Mouse (Mus musculus) hindbrain, embryonic 13.5 days (tissue): ENCODE measurements around the gene Cfdp1. TPM values are rescaled to one million over a fixed set of nuclear protein-coding genes. Genes with fewer than 3 reads are reported as not detected.
A peak's percentile ranks its signal among the peaks of the same experiment; 100 is the strongest.

Source experiments
- ATAC-seq: fragments of 200-750 bp; cut with Nextera tagmentation; 2 replicates; pipeline ENCODE4 v1.8.0; 2017; ENCODE audit warnings: moderate TSS enrichment; ENCODE audit not compliant: low FRiP score
- H3K27ac ChIP-seq: fragments of 300-500 bp; sonication (generic); 2 replicates; pipeline ENCODE4 v1.5.1; 2015; ENCODE audit warnings: inconsistent platforms, mild to moderate bottlenecking, moderate library complexity
- H3K27me3 ChIP-seq: fragments of 300-500 bp; sonication (generic); 2 replicates; pipeline ENCODE4 v1.6.1; 2015; ENCODE audit warnings: mild to moderate bottlenecking, inconsistent platforms
- H3K36me3 ChIP-seq: fragments of 300-500 bp; sonication (generic); 2 replicates; pipeline ENCODE4 v1.6.1; 2015; ENCODE audit warnings: mild to moderate bottlenecking, inconsistent platforms
- H3K4me1 ChIP-seq: fragments of 300-500 bp; sonication (generic); replicated peaks from 2 replicates; pipeline ENCODE4 v1.6.1; 2015; ENCODE audit warnings: inconsistent platforms
- H3K4me2 ChIP-seq: fragments of 300-500 bp; sonication (generic); 2 replicates; pipeline ENCODE4 v1.6.1; 2015; ENCODE audit warnings: inconsistent platforms, mild to moderate bottlenecking, moderate library complexity
- H3K4me3 ChIP-seq: fragments of 300-500 bp; sonication (generic); 2 replicates; pipeline ENCODE4 v1.5.1; 2015; ENCODE audit warnings: mild to moderate bottlenecking, inconsistent platforms
- H3K9ac ChIP-seq: fragments of 300-500 bp; sonication (generic); 2 replicates; pipeline ENCODE4 v1.6.1; 2015; ENCODE audit warnings: mild to moderate bottlenecking, inconsistent platforms
- H3K9me3 ChIP-seq: fragments of 300-500 bp; sonication (generic); 2 replicates; pipeline ENCODE4 v1.6.1; 2016; ENCODE audit warnings: inconsistent platforms
- WGBS: fragments of 180-500 bp; shearing (Covaris S2); methylation state at CpG from one replicate; pipeline ENCODE4 v1.1.7; 2015; 5-methylcytosine and 5-hydroxymethylcytosine counted together
- polyA plus RNA-seq: library from polyadenylated mRNA; unstranded; fragments of >200 nt; fragmentation: Nextera tagmentation; extraction: Ambion mirVana; gene quantifications from 2 replicates; pipeline ENCODE4 v1.2.1, GENCODE M21; 2015

Cfdp1 gene
- polyA plus RNA-seq, 1 experiment from 2014 or later: 199 TPM

- Histone ChIP-seq H3K27ac (peak overlapping the region; percentile 91), H3K9ac (peak overlapping the region; percentile 98), H3K4me2 (peak overlapping the region; percentile 88), H3K4me1 (peaks cover 89% of the 10 kb centered on the region), H3K36me3 (no peaks in the 10 kb centered on the region), H3K27me3 (no peaks in the 10 kb centered on the region), H3K4me3 (peak overlapping the region; percentile 94), H3K9me3 (no peaks in the 10 kb centered on the region)
- 71% methylated on average over 6 of the region's 6 CpGs for WGBS
- ATAC-seq: no peak
Observed at GRCm38 (mm10) chr8:111741556-111741955, 112.5 kb downstream of the Cfdp1 start.

- Histone ChIP-seq H3K27me3 (no peaks in the 10 kb centered on the region), H3K4me2 (peak overlapping the region; percentile 88), H3K4me1 (peaks cover 92% of the 10 kb centered on the region), H3K9me3 (no peaks in the 10 kb centered on the region), H3K4me3 (0 out of 2 replicates have a peak overlapping the region, but pooled peaks have one; percentile 94), H3K9ac (peak overlapping the region; percentile 98), H3K36me3 (no peaks in the 10 kb centered on the region), H3K27ac (peak overlapping the region; percentile 91; the same call in 1 of the 2 replicates)
- no peak for ATAC-seq
- 85% methylated on average over 8 of the region's 8 CpGs for WGBS
Observed at GRCm38 (mm10) chr8:111740994-111741393, 113.1 kb downstream of the Cfdp1 start.

GRCm38 (mm10) chr8:111740301-111740711, 113.8 kb downstream of the Cfdp1 start:
- peak overlapping the region; percentile 88 for H3K4me2 ChIP-seq
- no peaks in the 10 kb centered on the region for H3K9me3 ChIP-seq
- 67% methylated on average over 7 of the region's 7 CpGs for WGBS

GRCm38 (mm10) chr8:111739604-111740003, 114.5 kb downstream of the Cfdp1 start:
- Histone ChIP-seq H3K36me3 (no peaks in the 10 kb centered on the region), H3K4me2 (peak overlapping the region; percentile 88), H3K4me3 (no peak overlapping the region), H3K27me3 (no peaks in the 10 kb centered on the region), H3K9ac (peak overlapping the region; percentile 98), H3K9me3 (no peaks in the 10 kb centered on the region), H3K4me1 (peaks cover 92% of the 10 kb centered on the region), H3K27ac (peak overlapping the region; percentile 66)
- no peak for ATAC-seq
- 55% methylated on average over 7 of the region's 7 CpGs for WGBS

More at GRCm38 (mm10) chr8:111740301-111740711, 113.8 kb downstream of the Cfdp1 start:
- H3K4me1 ChIP-seq: peaks cover 92% of the 10 kb centered on the region
- no peaks in the 10 kb centered on the region for H3K36me3 ChIP-seq
- peak overlapping the region; percentile 66; the same call in 1 of the 2 replicates for H3K27ac ChIP-seq
- no peak overlapping the region for H3K4me3 ChIP-seq
- H3K27me3 ChIP-seq: no peaks in the 10 kb centered on the region
- no peak for ATAC-seq
- H3K9ac ChIP-seq: peak overlapping the region; percentile 98

GRCm38 (mm10) chr8:111738867-111739266, 115.2 kb downstream of the Cfdp1 start:
- H3K36me3 ChIP-seq: no peaks in the 10 kb centered on the region
- no peak overlapping the region for H3K4me3 ChIP-seq
- peak overlapping the region; percentile 98; the same call in 1 of the 2 replicates for H3K9ac ChIP-seq
- peaks cover 92% of the 10 kb centered on the region for H3K4me1 ChIP-seq
- no peaks in the 10 kb centered on the region for H3K27me3 ChIP-seq
- H3K27ac ChIP-seq: peak overlapping the region; percentile 66
- ATAC-seq: no peak
- H3K4me2 ChIP-seq: peak overlapping the region; percentile 88; the same call in 1 of the 2 replicates
- H3K9me3 ChIP-seq: no peaks in the 10 kb centered on the region
- WGBS: 58% methylated on average over 6 of the region's 6 CpGs

- Histone ChIP-seq H3K27me3 (no peaks in the 10 kb centered on the region), H3K9me3 (no peaks in the 10 kb centered on the region), H3K4me3 (no peak overlapping the region), H3K4me1 (peaks cover 96% of the 10 kb centered on the region), H3K4me2 (no peak overlapping the region), H3K9ac (peak overlapping the region; percentile 51; the same call in 1 of the 2 replicates), H3K27ac (peak overlapping the region; percentile 78), H3K36me3 (no peaks in the 10 kb centered on the region)
- no peak for ATAC-seq
- 17% methylated on average over 7 of the region's 7 CpGs for WGBS
Observed at GRCm38 (mm10) chr8:111736321-111736720, 117.8 kb downstream of the Cfdp1 start.

GRCm38 (mm10) chr8:111735791-111736190, 118.3 kb downstream of the Cfdp1 start:
- Histone ChIP-seq H3K4me1 (peaks cover 96% of the 10 kb centered on the region), H3K4me3 (no peak overlapping the region), H3K9ac (peak overlapping the region; percentile 94; the same call in 1 of the 2 replicates), H3K36me3 (no peaks in the 10 kb centered on the region), H3K27ac (peak overlapping the region; percentile 78), H3K27me3 (no peaks in the 10 kb centered on the region), H3K4me2 (no peak overlapping the region), H3K9me3 (no peaks in the 10 kb centered on the region)
- 71% methylated on average over 4 of the region's 4 CpGs for WGBS
- ATAC-seq: no peak

GRCm38 (mm10) chr8:111735335-111735761, 118.7 kb downstream of the Cfdp1 start:
- Histone ChIP-seq H3K4me2 (no peak overlapping the region), H3K9ac (peak overlapping the region; percentile 94; the same call in 1 of the 2 replicates), H3K27me3 (no peaks in the 10 kb centered on the region), H3K4me1 (peaks cover 96% of the 10 kb centered on the region), H3K36me3 (no peaks in the 10 kb centered on the region), H3K27ac (peak overlapping the region; percentile 78), H3K4me3 (no peak overlapping the region), H3K9me3 (no peaks in the 10 kb centered on the region)
- WGBS: 64% methylated on average over 8 of the region's 8 CpGs
- ATAC-seq: no peak

GRCm38 (mm10) chr8:111734244-111734960, 119.7 kb downstream of the Cfdp1 start:
- Histone ChIP-seq H3K27me3 (no peaks in the 10 kb centered on the region), H3K4me2 (peak overlapping the region; percentile 8; the same call in 1 of the 2 replicates), H3K4me1 (peaks cover 96% of the 10 kb centered on the region), H3K27ac (peak overlapping the region; percentile 78), H3K9me3 (no peaks in the 10 kb centered on the region), H3K36me3 (no peaks in the 10 kb centered on the region), H3K4me3 (no peak overlapping the region), H3K9ac (peak overlapping the region; percentile 94)
- 51% methylated on average over 6 of the region's 6 CpGs for WGBS
- no peak for ATAC-seq

- peak overlapping the region; percentile 94 for H3K9ac ChIP-seq
- 8% methylated on average over 5 of the region's 5 CpGs for WGBS
- no peak for ATAC-seq
Observed at GRCm38 (mm10) chr8:111733581-111734243, 120.4 kb downstream of the Cfdp1 start.

GRCm38 (mm10) chr8:111732406-111733085, 121.5 kb downstream of the Cfdp1 start:
- H3K4me2 ChIP-seq: peak overlapping the region; percentile 83
- no peaks in the 10 kb centered on the region for H3K27me3 ChIP-seq
- H3K9ac ChIP-seq: peak overlapping the region; percentile 94
- no peak; the same call in 1 of the 2 replicates for ATAC-seq
- peak overlapping the region; percentile 90 for H3K27ac ChIP-seq
- H3K4me1 ChIP-seq: peaks cover 96% of the 10 kb centered on the region
- WGBS: 25% methylated on average over 10 of the region's 10 CpGs
- H3K36me3 ChIP-seq: no peaks in the 10 kb centered on the region
- H3K4me3 ChIP-seq: peak overlapping the region; percentile 73
- no peaks in the 10 kb centered on the region for H3K9me3 ChIP-seq

More at GRCm38 (mm10) chr8:111733581-111734243, 120.4 kb downstream of the Cfdp1 start:
- Histone ChIP-seq H3K27me3 (no peaks in the 10 kb centered on the region), H3K36me3 (no peaks in the 10 kb centered on the region), H3K27ac (peak overlapping the region; percentile 90), H3K4me1 (peaks cover 96% of the 10 kb centered on the region), H3K4me2 (peak overlapping the region; percentile 8; the same call in 1 of the 2 replicates), H3K4me3 (no peak overlapping the region), H3K9me3 (no peaks in the 10 kb centered on the region)

- Histone ChIP-seq H3K4me2 (peak overlapping the region; percentile 83), H3K9me3 (no peaks in the 10 kb centered on the region), H3K27me3 (no peaks in the 10 kb centered on the region), H3K36me3 (no peaks in the 10 kb centered on the region), H3K9ac (peak overlapping the region; percentile 94), H3K4me1 (peaks cover 96% of the 10 kb centered on the region), H3K27ac (peak overlapping the region; percentile 90), H3K4me3 (peak overlapping the region; percentile 73)
- ATAC-seq: peak; percentile 92
- WGBS: 0% methylated on average over 22 of the region's 41 CpGs
Observed at GRCm38 (mm10) chr8:111732004-111732403, 122.1 kb downstream of the Cfdp1 start.
